Comparison of ENCODE assay signal across 8 mouse cellular contexts in the genomic region with DNA sequence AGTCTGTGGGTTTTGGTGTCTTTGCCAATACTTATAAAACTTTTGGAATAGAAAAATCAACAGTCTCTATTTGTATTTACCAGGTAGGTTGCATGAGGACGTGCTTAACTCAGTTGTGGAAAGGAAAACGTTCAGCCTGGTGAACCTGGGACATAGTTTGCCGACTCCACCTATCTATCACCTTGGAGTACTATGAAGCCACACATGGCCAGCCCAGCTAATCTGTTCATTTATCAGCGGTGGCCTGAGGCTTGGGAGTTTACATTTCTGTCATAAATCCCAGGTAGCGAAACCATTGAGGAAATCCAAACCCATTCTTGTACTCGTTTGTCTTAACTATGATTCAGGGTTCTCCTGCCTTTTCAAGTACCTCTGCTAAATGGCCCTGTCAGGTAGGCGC. TPM values are rescaled to one million over a fixed set of nuclear protein-coding genes. Genes with fewer than 3 reads are reported as not detected.
DNase-seq lines count a peak whose midpoint lies in the region; ATAC-seq and TF ChIP-seq lines count a peak whose summit lies in the region.

Gene Smpdl3a, plus strand, starts transcription at position 318 of the 400 bp plus-strand sequence.

- DNase-seq in left cerebral cortex, adult 2 months (ENCODE audit: extremely low spot score in 1 of 2, low spot score in 2 of 2): no peak
- no peak for DNase-seq in left cerebral cortex, adult 11 months (ENCODE audit: low spot score)
- no peak for DNase-seq in brain, embryonic 14.5 days (ENCODE audit: low read depth)
- DNase-seq in gonadal fat pad, adult 2 months (ENCODE audit: low read depth): no peak
- peak; percentile 45 for DNase-seq in large intestine, adult 2 months (ENCODE audit: low read depth, low spot score)
- no peak for DNase-seq in midbrain, embryonic 11.5 days (ENCODE audit: low spot score, missing footprints)
- no peak for DNase-seq in cerebellum, postnatal 14 days
- DNase-seq in embryo, embryonic 9.5 days (ENCODE audit: extremely low spot score): no peak

- H3K9ac ChIP-seq in midbrain, embryonic 11.5 days (ENCODE audit: low read length): peak within 1 kb of the TSS; percentile 37

- peak within 1 kb of the TSS; percentile 79 for H3K4me2 ChIP-seq in midbrain, embryonic 11.5 days

- peaks cover 14% of the 10 kb centered on the region for H3K9me3 ChIP-seq in midbrain, embryonic 11.5 days (ENCODE audit: control insufficient read depth, low read length)

- intact Hi-C loops in left cerebral cortex, adult 2 months (cut with DNase I): no loop called here

- 28% methylated on average over 7 of the region's 7 CpGs for WGBS in large intestine, adult 2 months
- WGBS in midbrain, embryonic 11.5 days: 81% methylated on average over 7 of the region's 7 CpGs

- peaks cover 17% of the 10 kb centered on the region for H3K4me1 ChIP-seq in midbrain, embryonic 11.5 days (ENCODE audit: control insufficient read depth, insufficient read depth, low read length)

- peak within 1 kb of the TSS; percentile 73 for H3K4me3 ChIP-seq in left cerebral cortex, adult 2 months
- peak within 1 kb of the TSS; percentile 38 for H3K4me3 ChIP-seq in midbrain, embryonic 11.5 days (ENCODE audit: low read depth, low read length)

- no peak for TF ChIP-seq POLR2A in brain, embryonic 14.5 days (IDR thresholded peaks at IDR 0.05; ENCODE audit: borderline replicate concordance, extremely low read depth, insufficient read depth, insufficient read length, poor library complexity, severe bottlenecking)

- peaks cover 4% of the 10 kb centered on the region; the same call in 1 of the 2 replicates for H3K36me3 ChIP-seq in midbrain, embryonic 11.5 days (ENCODE audit: control insufficient read depth, insufficient read depth, low read length)

- no peak for TF ChIP-seq CTCF in left cerebral cortex, adult 2 months (IDR thresholded peaks at IDR 0.05)
- TF ChIP-seq CTCF in brain, embryonic 14.5 days (IDR thresholded peaks at IDR 0.05; ENCODE audit: borderline replicate concordance, extremely low read depth, insufficient read depth, insufficient read length): no peak

- ATAC-seq in midbrain, embryonic 11.5 days (ENCODE audit: low FRiP score): 0 out of 2 replicates have a peak, but pooled peaks have one; percentile 1

- H3K27me3 ChIP-seq in midbrain, embryonic 11.5 days (ENCODE audit: control insufficient read depth, insufficient read depth, low read length): no peaks in the 10 kb centered on the region

- H3K27ac ChIP-seq in left cerebral cortex, adult 2 months: peak within 1 kb of the TSS; percentile 94
- no peak within 1 kb of the TSS; the same call in 1 of the 2 replicates for H3K27ac ChIP-seq in midbrain, embryonic 11.5 days (ENCODE audit: low read depth, low read length)

RNA-seq across cellular contexts. Expression of gene Smpdl3a, which starts in this region (rescaled TPM):
- 10 to 100 TPM; 22.0 to 26.4 TPM for total RNA-seq in left cerebral cortex, adult 2 months (2021)
- 15.9 and 18.3 TPM in 2 replicates for polyA plus RNA-seq in brain, embryonic 14.5 days (2012; rRNA removed)
- polyA plus RNA-seq in gonadal fat pad, adult 2 months (2012; rRNA removed): 81.2 and 82.3 TPM in 2 replicates
- polyA plus RNA-seq in large intestine, adult 2 months (2012; rRNA removed): 76.1 and 104 TPM in 2 replicates
- 10.1 and 11.8 TPM in 2 replicates for polyA plus RNA-seq in midbrain, embryonic 11.5 days (2014; fragmentation: Nextera tagmentation; extraction: Ambion mirVana)
